ENCODE assay signal across 27 mouse cellular contexts in the genomic region with DNA sequence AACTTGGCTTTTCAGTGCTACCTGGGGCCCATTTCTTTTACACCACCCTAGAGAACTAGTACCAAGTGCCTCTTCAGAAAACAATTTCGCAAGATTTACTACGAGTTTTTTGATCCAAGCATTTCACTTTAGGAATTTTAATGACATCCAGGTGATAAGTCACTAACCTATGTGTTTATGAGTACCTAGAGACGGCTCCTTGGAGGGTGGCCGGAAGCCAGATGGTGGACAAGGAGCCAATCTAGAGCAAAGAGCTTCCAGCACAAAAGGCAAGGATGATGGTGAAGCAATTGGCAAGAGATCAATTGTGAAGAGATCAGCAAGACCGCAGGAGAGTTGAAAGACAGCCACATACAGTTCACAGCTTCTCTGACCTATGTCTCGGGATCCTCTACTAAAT. TPM values are rescaled to one million over a fixed set of nuclear protein-coding genes. Genes with fewer than 3 reads are reported as not detected.
DNase-seq lines count a peak whose midpoint lies in the region; ATAC-seq and TF ChIP-seq lines count a peak whose summit lies in the region.
"Had no signal": no experiment of that assay in that cellular context is flagged by ENCODE, and none has a peak within 500 bp of the region (broad histone marks: within the 10 kb centered on the region; RNA-seq: fewer than 3 reads in every experiment).

No protein-coding gene starts in this region.

- ATAC-seq in kidney, embryonic 15.5 days (replicated peaks; ENCODE audit: low FRiP score): no peak
- ATAC-seq: forebrain, embryonic 14.5 days; inflammation-experienced regulatory T-cells, adult 6 months; liver, embryonic 12.5 days; midbrain, embryonic 13.5 days had no signal

- TF ChIP-seq POLR2A in kidney, adult 2 months (IDR thresholded peaks at IDR 0.05; ENCODE audit: low read depth, low read length): no peak
- no peak for TF ChIP-seq POLR2A in ES-Bruce4 (IDR thresholded peaks at IDR 0.05; ENCODE audit: insufficient read depth, low read length)

- peaks cover 39% of the 10 kb centered on the region for H3K4me1 ChIP-seq in kidney, adult 2 months (ENCODE audit: control insufficient read depth, insufficient read depth, low read length)
- peaks cover 34% of the 10 kb centered on the region for H3K4me1 ChIP-seq in kidney, embryonic 15.5 days
- peaks cover 6% of the 10 kb centered on the region for H3K4me1 ChIP-seq in ES-Bruce4 (ENCODE audit: control insufficient read depth, insufficient read depth, low read length)
- peaks cover 54% of the 10 kb centered on the region for H3K4me1 ChIP-seq in limb, embryonic 10.5 days
- peaks cover 24% of the 10 kb centered on the region for H3K4me1 ChIP-seq in heart, embryonic 10.5 days

- H3K79me3 ChIP-seq in C2C12 (ENCODE audit: low read depth): no peaks in the 10 kb centered on the region

- no peaks in the 10 kb centered on the region for H3K79me2 ChIP-seq in C2C12 (ENCODE audit: control insufficient read depth, insufficient read depth)

- no peaks in the 10 kb centered on the region for H3K27me3 ChIP-seq in kidney, adult 2 months (replicated peaks; ENCODE audit: control insufficient read depth, insufficient read depth, low read length)
- H3K27me3 ChIP-seq in kidney, embryonic 15.5 days: no peaks in the 10 kb centered on the region
- H3K27me3 ChIP-seq in C2C12 (ENCODE audit: control insufficient read depth, insufficient read depth, insufficient read length): no peaks in the 10 kb centered on the region
- H3K27me3 ChIP-seq in ES-Bruce4 (ENCODE audit: control insufficient read depth, insufficient read depth, low read length, poor library complexity, severe bottlenecking): no peaks in the 10 kb centered on the region
- H3K27me3 ChIP-seq in limb, embryonic 10.5 days (ENCODE audit: low read depth, poor library complexity, severe bottlenecking): peaks cover 57% of the 10 kb centered on the region
- H3K27me3 ChIP-seq in heart, embryonic 10.5 days (ENCODE audit: insufficient read depth, poor library complexity, severe bottlenecking): peaks cover 11% of the 10 kb centered on the region; the same call in 1 of the 2 replicates

- H3ac ChIP-seq in C2C12 (ENCODE audit: control insufficient read depth, insufficient read length, low read depth): no peak overlapping the region

- no peak for TF ChIP-seq CTCF in kidney, adult 2 months (conservative IDR thresholded peaks at IDR 0.05; ENCODE audit: insufficient read depth, insufficient read length, low read depth, low read length)
- TF ChIP-seq CTCF in C2C12 (IDR thresholded peaks at IDR 0.05; ENCODE audit: control insufficient read depth, insufficient read depth, insufficient read length) (no peak), ES-Bruce4 (IDR thresholded peaks at IDR 0.05; ENCODE audit: low read depth, low read length) (no peak)

- H3K4me2 ChIP-seq in kidney, embryonic 15.5 days: no peak overlapping the region
- H3K4me2 ChIP-seq: embryonic facial prominence, embryonic 15.5 days; liver, embryonic 12.5 days had no signal

- peak; percentile 27 for DNase-seq in kidney, adult 2 months
- peak; percentile 56 for DNase-seq in limb, embryonic 10.5 days (ENCODE audit: low spot score)
- no peak for DNase-seq in thymus, postnatal 4 days
- DNase-seq in heart, embryonic 10.5 days (ENCODE audit: low spot score): no peak
- DNase-seq in cerebellum, adult 18-20 months: no peak
- DNase-seq: adrenal gland, adult 8-10 months; cerebellum, adult 11-12 months; cerebellum, postnatal 10 days; heart, adult 2 months; heart, postnatal 10 days; kidney, adult 11 months; kidney, postnatal 10 days; layer of hippocampus, postnatal 36 days had no signal

- H3K9me3 ChIP-seq in kidney, embryonic 15.5 days (replicated peaks): no peaks in the 10 kb centered on the region
- no peaks in the 10 kb centered on the region for H3K9me3 ChIP-seq in ES-Bruce4 (replicated peaks; ENCODE audit: control insufficient read depth, insufficient read depth, low read length, poor library complexity, severe bottlenecking)
- H3K9me3 ChIP-seq in limb, embryonic 10.5 days (replicated peaks): no peaks in the 10 kb centered on the region
- no peaks in the 10 kb centered on the region for H3K9me3 ChIP-seq in heart, embryonic 10.5 days
- H3K9me3 ChIP-seq: embryonic facial prominence, embryonic 10.5 days; embryonic facial prominence, embryonic 15.5 days; heart, embryonic 13.5 days; limb, embryonic 12.5 days; liver, embryonic 12.5 days; megakaryocyte, embryonic 14.5 days; midbrain, embryonic 13.5 days had no signal

- H3K4me3 ChIP-seq in kidney, adult 2 months (ENCODE audit: insufficient read depth, low read depth, low read length): no peak overlapping the region
- H3K4me3 ChIP-seq in kidney, embryonic 15.5 days (replicated peaks): no peak overlapping the region
- no peak overlapping the region for H3K4me3 ChIP-seq in C2C12 (ENCODE audit: insufficient read depth, poor library complexity, severe bottlenecking)
- H3K4me3 ChIP-seq in ES-Bruce4 (ENCODE audit: low read depth, low read length): no peak overlapping the region
- H3K4me3 ChIP-seq in limb, embryonic 10.5 days: no peak overlapping the region
- no peak overlapping the region for H3K4me3 ChIP-seq in heart, embryonic 10.5 days
- H3K4me3 ChIP-seq: embryonic facial prominence, embryonic 10.5 days; embryonic facial prominence, embryonic 15.5 days; heart, adult 2 months; heart, embryonic 13.5 days; limb, embryonic 12.5 days; liver, embryonic 12.5 days; megakaryocyte, embryonic 14.5 days; midbrain, embryonic 13.5 days had no signal

- H3K36me3 ChIP-seq in kidney, adult 2 months (ENCODE audit: control insufficient read depth, insufficient read depth, low read length): no peaks in the 10 kb centered on the region
- no peaks in the 10 kb centered on the region for H3K36me3 ChIP-seq in kidney, embryonic 15.5 days
- H3K36me3 ChIP-seq in C2C12 (ENCODE audit: control insufficient read depth, insufficient read depth): no peaks in the 10 kb centered on the region
- H3K36me3 ChIP-seq in ES-Bruce4 (ENCODE audit: control insufficient read depth, insufficient read depth, low read length, poor library complexity, severe bottlenecking): no peaks in the 10 kb centered on the region
- no peaks in the 10 kb centered on the region for H3K36me3 ChIP-seq in limb, embryonic 10.5 days
- H3K36me3 ChIP-seq in heart, embryonic 10.5 days: no peaks in the 10 kb centered on the region
- H3K36me3 ChIP-seq: embryonic facial prominence, embryonic 10.5 days; embryonic facial prominence, embryonic 15.5 days; heart, embryonic 13.5 days; limb, embryonic 12.5 days; liver, embryonic 12.5 days; midbrain, embryonic 13.5 days had no signal

- H3K9ac ChIP-seq in kidney, embryonic 15.5 days: no peak overlapping the region
- no peak overlapping the region for H3K9ac ChIP-seq in ES-Bruce4 (ENCODE audit: low read depth, poor library complexity, severe bottlenecking)
- H3K9ac ChIP-seq: embryonic facial prominence, embryonic 15.5 days; heart, embryonic 13.5 days; limb, embryonic 12.5 days; liver, embryonic 12.5 days; liver, postnatal 0 days; midbrain, embryonic 13.5 days had no signal

- TF ChIP-seq EP300 in ES-Bruce4 (IDR thresholded peaks at IDR 0.05; ENCODE audit: insufficient read depth, low read depth, low read length): no peak

- no peak overlapping the region for H3K27ac ChIP-seq in kidney, adult 2 months (ENCODE audit: insufficient read depth, low read depth, low read length)
- H3K27ac ChIP-seq in kidney, embryonic 15.5 days: no peak overlapping the region
- peak overlapping the region; percentile 98 for H3K27ac ChIP-seq in ES-Bruce4 (ENCODE audit: insufficient read depth, low read length)
- H3K27ac ChIP-seq in limb, embryonic 10.5 days: peak overlapping the region; percentile 58; the same call in 1 of the 2 replicates
- H3K27ac ChIP-seq in heart, embryonic 10.5 days: no peak overlapping the region
- H3K27ac ChIP-seq: embryonic facial prominence, embryonic 10.5 days; embryonic facial prominence, embryonic 15.5 days; heart, adult 2 months; heart, embryonic 13.5 days; hindbrain, embryonic 14.5 days; limb, embryonic 12.5 days; liver, embryonic 12.5 days; midbrain, embryonic 13.5 days had no signal

- WGBS in kidney, adult 2 months: 80% methylated on average over 6 of the region's 6 CpGs
- WGBS in kidney, embryonic 15.5 days: 76% methylated on average over 6 of the region's 6 CpGs
- 52% methylated on average over 6 of the region's 6 CpGs for WGBS in limb, embryonic 10.5 days
- 86% methylated on average over 6 of the region's 6 CpGs for WGBS in heart, embryonic 10.5 days

TF ChIP-seq in C2C12, 6 proteins besides CTCF, POLR2A, EP300 and RAD21:
- TF ChIP-seq CEBPB (IDR thresholded peaks at IDR 0.05; ENCODE audit: low read depth): peak; percentile 5
- TF ChIP-seq MAX (IDR thresholded peaks at IDR 0.05): no peak

RNA-seq across cellular contexts. Expression of a gene that starts 8.7 kb away (rescaled TPM):
- polyA plus RNA-seq in kidney, adult 2 months (2012; rRNA removed): 30.8 and 31.3 TPM in 2 replicates
- 7.3 and 7.9 TPM in 2 replicates for polyA plus RNA-seq in kidney, embryonic 15.5 days (2015; fragmentation: Nextera tagmentation; extraction: Ambion mirVana)
- polyA plus RNA-seq in C2C12 (2012; fragmentation: generic; extraction: Trizol) (9.0 TPM), ES-Bruce4 (2011; ENCODE audit: insufficient read depth, insufficient read length, low read depth, missing spikeins) (29.0 and 32.2 TPM in 2 replicates)
- 2.1 and 2.5 TPM in 2 replicates for polyA plus RNA-seq in limb, embryonic 10.5 days (2016; fragmentation: Nextera tagmentation; extraction: Ambion mirVana)
- 1.9 TPM in 2 replicates for polyA plus RNA-seq in heart, embryonic 10.5 days (2016; fragmentation: Nextera tagmentation; extraction: Ambion mirVana)

Comparison
In these comparisons a context has a peak if more than half of its experiments do, and no peak if none do; other contexts are left out.
1. DNase-seq: peak in kidney, adult 2 months (single experiment) and limb, embryonic 10.5 days (single experiment); none in thymus, postnatal 4 days (single experiment), heart, embryonic 10.5 days (single experiment) and cerebellum, adult 18-20 months (0 of 2).
2. H3K27ac ChIP-seq: peak in ES-Bruce4 (single experiment) and limb, embryonic 10.5 days (single experiment); none in kidney, adult 2 months (single experiment), kidney, embryonic 15.5 days (single experiment) and heart, embryonic 10.5 days (single experiment).